Mouse (Mus musculus): Measurements from ENCODE around the gene Dcdc2a.

The Dcdc2a gene

GRCm38 (mm10) chr13:25055873-25056667, at the start of gene Dcdc2a:
Gene Dcdc2a (plus strand): TSS chr13:25056004.
- peak; percentile 69 for ATAC-seq (ENCODE audit: low TSS enrichment)

- peak; percentile 73 for ATAC-seq (ENCODE audit: low TSS enrichment)
Observed at GRCm38 (mm10) chr13:25007115-25007514, 48.7 kb upstream of the Dcdc2a start.

- ATAC-seq (ENCODE audit: low TSS enrichment), result no peak
Observed at GRCm38 (mm10) chr13:25018316-25018715, 37.5 kb upstream of the Dcdc2a start.

- peak; percentile 97 for ATAC-seq (ENCODE audit: low TSS enrichment)
Observed at GRCm38 (mm10) chr13:25019793-25020539, 35.8 kb upstream of the Dcdc2a start, which contains the start of gene Mrs2. Gene Mrs2 (minus strand): TSS chr13:25020379.

- 0 out of 2 replicates have a peak, but pooled peaks have one; percentile 1 for ATAC-seq (ENCODE audit: low TSS enrichment)
Observed at GRCm38 (mm10) chr13:25020540-25020892, 35.3 kb upstream of the Dcdc2a start.

- no peak for ATAC-seq (ENCODE audit: low TSS enrichment)
Observed at GRCm38 (mm10) chr13:25022386-25022785, 33.4 kb upstream of the Dcdc2a start.

GRCm38 (mm10) chr13:25023129-25023528, 32.7 kb upstream of the Dcdc2a start:
- no peak for ATAC-seq (ENCODE audit: low TSS enrichment)

GRCm38 (mm10) chr13:25024655-25025054, 31.1 kb upstream of the Dcdc2a start:
- ATAC-seq (ENCODE audit: low TSS enrichment), result no peak

GRCm38 (mm10) chr13:25026409-25027113, 29.2 kb upstream of the Dcdc2a start:
- ATAC-seq (ENCODE audit: low TSS enrichment), result no peak

GRCm38 (mm10) chr13:25027114-25027425, 28.7 kb upstream of the Dcdc2a start:
- ATAC-seq (ENCODE audit: low TSS enrichment), result no peak

GRCm38 (mm10) chr13:25039488-25039887, 16.3 kb upstream of the Dcdc2a start:
- ATAC-seq (ENCODE audit: low TSS enrichment), result no peak

- no peak for ATAC-seq (ENCODE audit: low TSS enrichment)
Observed at GRCm38 (mm10) chr13:25052671-25053070, 3.1 kb upstream of the Dcdc2a start.

- peak; percentile 91 for ATAC-seq (ENCODE audit: low TSS enrichment)
Observed at GRCm38 (mm10) chr13:25055111-25055554, 671 bp upstream of the Dcdc2a start.

GRCm38 (mm10) chr13:25066659-25067058, 10.9 kb downstream of the Dcdc2a start:
- no peak for ATAC-seq (ENCODE audit: low TSS enrichment)

GRCm38 (mm10) chr13:25067183-25067582, 11.4 kb downstream of the Dcdc2a start:
- ATAC-seq (ENCODE audit: low TSS enrichment), result no peak

GRCm38 (mm10) chr13:25069765-25070164, 14.0 kb downstream of the Dcdc2a start:
- no peak for ATAC-seq (ENCODE audit: low TSS enrichment)

- no peak for ATAC-seq (ENCODE audit: low TSS enrichment)
Observed at GRCm38 (mm10) chr13:25070791-25071190, 15.0 kb downstream of the Dcdc2a start.

- no peak for ATAC-seq (ENCODE audit: low TSS enrichment)
Observed at GRCm38 (mm10) chr13:25077262-25077661, 21.5 kb downstream of the Dcdc2a start.

GRCm38 (mm10) chr13:25083144-25083572, 27.4 kb downstream of the Dcdc2a start:
- no peak for ATAC-seq (ENCODE audit: low TSS enrichment)

GRCm38 (mm10) chr13:25085147-25085546, 29.3 kb downstream of the Dcdc2a start:
- no peak for ATAC-seq (ENCODE audit: low TSS enrichment)

GRCm38 (mm10) chr13:25091347-25091746, 35.5 kb downstream of the Dcdc2a start:
- no peak for ATAC-seq (ENCODE audit: low TSS enrichment)

- ATAC-seq (ENCODE audit: low TSS enrichment), result no peak
Observed at GRCm38 (mm10) chr13:25093776-25094175, 38.0 kb downstream of the Dcdc2a start.

Data from frontal cortex, adult (tissue).